Mouse (Mus musculus) thymus, postnatal 14 days (tissue): ENCODE measurements around the gene Dcbld2.
"Not testable (repeated sequence)": the region's sequence is repeated elsewhere in the genome, so short reads cannot be mapped to it uniquely, and the experiment has no call there.

ENCODE experiments used
- DNase-seq: peaks from one replicate; pipeline ENCODE4 v3.0.0; 2021

Gene Dcbld2

GRCm38 (mm10) chr16:58451647-58452046, 43.4 kb downstream of the Dcbld2 start:
- DNase-seq = no peak

- DNase-seq = no peak
Observed at GRCm38 (mm10) chr16:58453138-58453537, 44.9 kb downstream of the Dcbld2 start.

GRCm38 (mm10) chr16:58453820-58454219, 45.6 kb downstream of the Dcbld2 start:
- no peak for DNase-seq

- DNase-seq = peak; percentile 66
Observed at GRCm38 (mm10) chr16:58454617-58455016, 46.4 kb downstream of the Dcbld2 start.

- DNase-seq = no peak
Observed at GRCm38 (mm10) chr16:58455118-58455517, 46.9 kb downstream of the Dcbld2 start.

GRCm38 (mm10) chr16:58456445-58456844, 48.2 kb downstream of the Dcbld2 start:
- DNase-seq = no peak

- DNase-seq = no peak
Observed at GRCm38 (mm10) chr16:58456991-58457390, 48.7 kb downstream of the Dcbld2 start.

- DNase-seq = not testable (repeated sequence)
Observed at GRCm38 (mm10) chr16:58459966-58460365, 51.7 kb downstream of the Dcbld2 start.

- no peak for DNase-seq
Observed at GRCm38 (mm10) chr16:58460386-58460785, 52.1 kb downstream of the Dcbld2 start.

GRCm38 (mm10) chr16:58461856-58462518, 53.7 kb downstream of the Dcbld2 start:
- no peak for DNase-seq

GRCm38 (mm10) chr16:58462519-58462918, 54.3 kb downstream of the Dcbld2 start:
- no peak for DNase-seq

- DNase-seq = no peak
Observed at GRCm38 (mm10) chr16:58464051-58464450, 55.8 kb downstream of the Dcbld2 start.

- no peak for DNase-seq
Observed at GRCm38 (mm10) chr16:58465412-58465811, 57.2 kb downstream of the Dcbld2 start.

- DNase-seq = no peak
Observed at GRCm38 (mm10) chr16:58470061-58470460, 61.8 kb downstream of the Dcbld2 start.

- no peak for DNase-seq
Observed at GRCm38 (mm10) chr16:58470841-58471240, 62.6 kb downstream of the Dcbld2 start.

- DNase-seq = no peak
Observed at GRCm38 (mm10) chr16:58474875-58475274, 66.6 kb downstream of the Dcbld2 start.

GRCm38 (mm10) chr16:58475544-58476154, 67.4 kb downstream of the Dcbld2 start:
- no peak for DNase-seq

- no peak for DNase-seq
Observed at GRCm38 (mm10) chr16:58476363-58476762, 68.1 kb downstream of the Dcbld2 start.

- no peak for DNase-seq
Observed at GRCm38 (mm10) chr16:58479898-58480448, 71.7 kb downstream of the Dcbld2 start.

- DNase-seq = peak; percentile 21
Observed at GRCm38 (mm10) chr16:58481219-58481905, 73.1 kb downstream of the Dcbld2 start.

- DNase-seq = no peak
Observed at GRCm38 (mm10) chr16:58481906-58482270, 73.6 kb downstream of the Dcbld2 start.

- DNase-seq = no peak
Observed at GRCm38 (mm10) chr16:58482296-58482695, 74.1 kb downstream of the Dcbld2 start.

GRCm38 (mm10) chr16:58487861-58488260, 79.6 kb downstream of the Dcbld2 start:
- no peak for DNase-seq

- DNase-seq = no peak
Observed at GRCm38 (mm10) chr16:58496791-58497190, 88.5 kb downstream of the Dcbld2 start.
